ENCODE assay signal across 8 mouse cellular contexts in genomic region chr19:29063577-29064363, GRCm38 (mm10). TPM values are rescaled to one million over a fixed set of nuclear protein-coding genes. Genes with fewer than 3 reads are reported as not detected.
DNase-seq lines count a peak whose midpoint lies in the region; ATAC-seq and TF ChIP-seq lines count a peak whose summit lies in the region.

No protein-coding gene starts in this region.

- TF ChIP-seq POLR2A in myocyte (IDR thresholded peaks at IDR 0.05; ENCODE audit: insufficient read length, low read depth): no peak

- TF ChIP-seq CTCF in kidney, postnatal 0 days (IDR thresholded peaks at IDR 0.05; ENCODE audit: low read depth): peak; percentile 98

- peak overlapping the region; percentile 63 for H3K4me2 ChIP-seq in heart, embryonic 13.5 days
- H3K4me2 ChIP-seq in kidney, postnatal 0 days (ENCODE audit: low read length): peak overlapping the region; percentile 44
- peak overlapping the region; percentile 60 for H3K4me2 ChIP-seq in liver, embryonic 11.5 days
- peak overlapping the region; percentile 75 for H3K4me2 ChIP-seq in myocyte (ENCODE audit: low read depth)

- no peak overlapping the region for H3ac ChIP-seq in myocyte (ENCODE audit: control insufficient read depth, insufficient read length)

- H3K27ac ChIP-seq in brown adipose tissue, adult 24 weeks (replicated peaks; ENCODE audit: low read depth, low read length): peak overlapping the region; percentile 63
- H3K27ac ChIP-seq in heart, embryonic 13.5 days (replicated peaks): peak overlapping the region; percentile 62
- 0 out of 2 replicates have a peak overlapping the region, but pooled peaks have one; percentile 56 for H3K27ac ChIP-seq in kidney, postnatal 0 days
- peak overlapping the region; percentile 79 for H3K27ac ChIP-seq in liver, embryonic 11.5 days (ENCODE audit: low read depth, low read length)

- H3K36me3 ChIP-seq in heart, embryonic 13.5 days: no peaks in the 10 kb centered on the region
- no peaks in the 10 kb centered on the region for H3K36me3 ChIP-seq in kidney, postnatal 0 days (ENCODE audit: insufficient read depth, low read length)
- no peaks in the 10 kb centered on the region for H3K36me3 ChIP-seq in liver, embryonic 11.5 days (ENCODE audit: control insufficient read depth, insufficient read depth, low read length)
- H3K36me3 ChIP-seq in myocyte (ENCODE audit: control insufficient read depth, insufficient read depth): no peaks in the 10 kb centered on the region

- ATAC-seq in CD4-positive, CD25-positive, alpha-beta regulatory T cell, adult 4 months: peak; percentile 86
- peak; percentile 74 for ATAC-seq in erythroid progenitor cell, adult 5-6 weeks (replicated peaks; ENCODE audit: low FRiP score, poor library complexity, severe bottlenecking)
- ATAC-seq in heart, embryonic 13.5 days (ENCODE audit: extremely low read depth, insufficient number of reproducible peaks, low FRiP score, low TSS enrichment): peak; percentile 78; the same call in 1 of the 2 replicates
- peak; percentile 79; the same call in 1 of the 2 replicates for ATAC-seq in kidney, postnatal 0 days (replicated peaks; ENCODE audit: low FRiP score, low read depth)
- peak; percentile 62 for ATAC-seq in liver, embryonic 11.5 days (replicated peaks; ENCODE audit: low FRiP score)

- H3K79me2 ChIP-seq in myocyte (ENCODE audit: control insufficient read depth, insufficient read depth): no peaks in the 10 kb centered on the region

- H3K4me1 ChIP-seq in brown adipose tissue, adult 24 weeks (ENCODE audit: control insufficient read depth, insufficient read depth, insufficient read length, low read length): 0 out of 2 replicates have a peak, but pooled peaks cover 2% of the 10 kb centered on the region
- H3K4me1 ChIP-seq in heart, embryonic 13.5 days: peaks cover 25% of the 10 kb centered on the region
- peaks cover 7% of the 10 kb centered on the region; the same call in 1 of the 2 replicates for H3K4me1 ChIP-seq in kidney, postnatal 0 days (replicated peaks; ENCODE audit: insufficient read depth, low read length)
- H3K4me1 ChIP-seq in liver, embryonic 11.5 days (replicated peaks; ENCODE audit: control insufficient read depth, insufficient read depth, low read length): peaks cover 17% of the 10 kb centered on the region

- DNase-seq in kidney, postnatal 0 days (ENCODE audit: low spot score): peak; percentile 96
- peak; percentile 94 for DNase-seq in liver, embryonic 11.5 days (ENCODE audit: low spot score)
- peak; percentile 97 to 99 for DNase-seq in spleen, postnatal 4 days (ENCODE audit: low spot score in 2 of 2)

- H3K9me3 ChIP-seq in heart, embryonic 13.5 days: no peaks in the 10 kb centered on the region
- H3K9me3 ChIP-seq in kidney, postnatal 0 days (replicated peaks; ENCODE audit: low read length): no peaks in the 10 kb centered on the region
- no peaks in the 10 kb centered on the region for H3K9me3 ChIP-seq in liver, embryonic 11.5 days (ENCODE audit: control insufficient read depth, low read length)

- H3K27me3 ChIP-seq in heart, embryonic 13.5 days (replicated peaks): no peaks in the 10 kb centered on the region
- no peaks in the 10 kb centered on the region for H3K27me3 ChIP-seq in kidney, postnatal 0 days (ENCODE audit: insufficient read depth, low read length)
- H3K27me3 ChIP-seq in liver, embryonic 11.5 days (replicated peaks; ENCODE audit: control insufficient read depth, insufficient read depth, low read length): no peaks in the 10 kb centered on the region
- no peaks in the 10 kb centered on the region for H3K27me3 ChIP-seq in myocyte (ENCODE audit: control insufficient read depth, insufficient read depth, insufficient read length)

- WGBS in heart, embryonic 13.5 days: 14% methylated on average over 18 of the region's 18 CpGs
- WGBS in kidney, postnatal 0 days: 18% methylated on average over 18 of the region's 18 CpGs
- WGBS in liver, embryonic 11.5 days: 13% methylated on average over 18 of the region's 18 CpGs

- peak overlapping the region; percentile 42 for H3K4me3 ChIP-seq in brown adipose tissue, adult 24 weeks (ENCODE audit: insufficient read depth, low read depth, low read length)
- H3K4me3 ChIP-seq in heart, embryonic 13.5 days: peak overlapping the region; percentile 36
- no peak overlapping the region for H3K4me3 ChIP-seq in kidney, postnatal 0 days (replicated peaks; ENCODE audit: low read depth, low read length)
- peak overlapping the region; percentile 28 for H3K4me3 ChIP-seq in liver, embryonic 11.5 days (ENCODE audit: low read depth, low read length)
- H3K4me3 ChIP-seq in myocyte: no peak overlapping the region

- H3K9ac ChIP-seq in heart, embryonic 13.5 days: peak overlapping the region; percentile 67
- no peak overlapping the region for H3K9ac ChIP-seq in kidney, postnatal 0 days (ENCODE audit: low read depth, low read length)
- H3K9ac ChIP-seq in liver, embryonic 11.5 days (ENCODE audit: low read depth, low read length): peak overlapping the region; percentile 58

TF ChIP-seq in myocyte, 11 proteins besides CTCF, POLR2A, EP300 and RAD21:
- TF ChIP-seq TCF3 (IDR thresholded peaks at IDR 0.05; ENCODE audit: insufficient read length, low read depth) (no peak), REST (IDR thresholded peaks at IDR 0.05; ENCODE audit: insufficient read depth, insufficient read length) (no peak), MYOD1 (IDR thresholded peaks at IDR 0.05; ENCODE audit: control insufficient read depth in 1 of 3, insufficient read length in 2 of 3, low read depth in 2 of 3) (no peak), MYOG (IDR thresholded peaks at IDR 0.05; ENCODE audit: control insufficient read depth in 1 of 3, insufficient read depth in 1 of 3, insufficient read length in 2 of 3, low read depth in 2 of 3) (no peak), USF1 (IDR thresholded peaks at IDR 0.05; ENCODE audit: low read depth) (peak; percentile 99), SRF (IDR thresholded peaks at IDR 0.05; ENCODE audit: control insufficient read depth, insufficient read length, low read depth) (no peak), TCF12 (IDR thresholded peaks at IDR 0.05; ENCODE audit: insufficient read depth, poor library complexity, severe bottlenecking) (no peak), POLR2AphosphoS2 (IDR thresholded peaks at IDR 0.05; ENCODE audit: insufficient read length, low read depth) (no peak), MAX (IDR thresholded peaks at IDR 0.05; ENCODE audit: low read depth) (no peak)

RNA-seq across cellular contexts. Expression of gene Ak3, which starts 16.0 kb away (rescaled TPM):
- polyA plus RNA-seq in CD4-positive, CD25-positive, alpha-beta regulatory T cell, adult 4 months (2017; shearing (Covaris generic)): 10 to 100 TPM; 15.3 to 16.8 TPM
- polyA plus RNA-seq in brown adipose tissue, adult 24 weeks (2012; ENCODE audit: insufficient read depth, insufficient read length, missing spikeins): 328 and 347 TPM in 2 replicates
- total RNA-seq in erythroid progenitor cell, adult 5-6 weeks (2015; ENCODE audit: low replicate concordance): 13.0 and 19.5 TPM in 2 replicates
- 10.4 and 10.8 TPM in 2 replicates for total RNA-seq in erythroid progenitor cell, adult 5-6 weeks (2017; ENCODE audit: low replicate concordance)
- polyA plus RNA-seq in heart, embryonic 13.5 days (2015; fragmentation: Nextera tagmentation; extraction: Ambion mirVana): 69.3 and 69.8 TPM in 2 replicates
- polyA plus RNA-seq in kidney, postnatal 0 days (2015; fragmentation: Nextera tagmentation; extraction: Ambion mirVana): 105 and 115 TPM in 2 replicates
- polyA plus RNA-seq in liver, embryonic 11.5 days (2014; fragmentation: Nextera tagmentation; extraction: Ambion mirVana): 90.6 and 98.4 TPM in 2 replicates
- polyA plus RNA-seq in myocyte (2012; fragmentation: generic; extraction: Trizol): 62.8 TPM

RNA-seq across cellular contexts. Expression of gene Rcl1, which starts 37.4 kb away (rescaled TPM):
- polyA plus RNA-seq in CD4-positive, CD25-positive, alpha-beta regulatory T cell, adult 4 months (2017; shearing (Covaris generic)): 10 to 100 TPM; 22.2 to 26.9 TPM
- polyA plus RNA-seq in brown adipose tissue, adult 24 weeks (2012; ENCODE audit: insufficient read depth, insufficient read length, missing spikeins): 11.7 and 12.8 TPM in 2 replicates
- total RNA-seq in erythroid progenitor cell, adult 5-6 weeks (2015; ENCODE audit: low replicate concordance): 7.6 and 13.8 TPM in 2 replicates
- total RNA-seq in erythroid progenitor cell, adult 5-6 weeks (2017; ENCODE audit: low replicate concordance): 15.1 and 17.5 TPM in 2 replicates
- polyA plus RNA-seq in heart, embryonic 13.5 days (2015; fragmentation: Nextera tagmentation; extraction: Ambion mirVana): 22.0 and 23.5 TPM in 2 replicates
- 42.7 and 48.4 TPM in 2 replicates for polyA plus RNA-seq in kidney, postnatal 0 days (2015; fragmentation: Nextera tagmentation; extraction: Ambion mirVana)
- polyA plus RNA-seq in liver, embryonic 11.5 days (2014; fragmentation: Nextera tagmentation; extraction: Ambion mirVana): 114 and 120 TPM in 2 replicates
- 19.1 TPM for polyA plus RNA-seq in myocyte (2012; fragmentation: generic; extraction: Trizol)

Comparison
In these comparisons a context has a peak if more than half of its experiments do, and no peak if none do; other contexts are left out.
1. H3K4me3 ChIP-seq: peak in brown adipose tissue, adult 24 weeks (single experiment), heart, embryonic 13.5 days (single experiment) and liver, embryonic 11.5 days (single experiment); none in kidney, postnatal 0 days (single experiment) and myocyte (single experiment).
2. Peak in every context shown above with its lines, with median percentiles within 50 percentile points of each other: ATAC-seq, H3K27ac ChIP-seq, H3K4me2 ChIP-seq and DNase-seq.